Mouse (Mus musculus) MEL (cell line): Measurements from ENCODE around the gene Foxf1.

Experiments
- CHD2 ChIP-seq: IDR thresholded peaks from 2 replicates; pipeline ENCODE4 v1.6.1; 2011; ENCODE audit warnings: low read length, improper control_type of control experiment
- CTCF ChIP-seq, 3 experiments: IDR thresholded peaks in 2 of 3; conservative IDR thresholded peaks in 1 of 3; 2 replicates each; pipeline ENCODE4 v1.5.1; 2011 to 2012; ENCODE audit warnings: low read length in 3 of 3, low read depth in 2 of 3, mild to moderate bottlenecking in 2 of 3, improper control_type of control experiment in 1 of 3, inconsistent platforms in 1 of 3, mixed read lengths in 1 of 3, moderate library complexity in 1 of 3; ENCODE audit not compliant: control insufficient read depth in 1 of 3, insufficient read depth in 1 of 3, poor library complexity in 1 of 3, severe bottlenecking in 1 of 3
- E2F4 ChIP-seq: IDR thresholded peaks from 2 replicates; pipeline ENCODE4 v1.6.1; 2011; ENCODE audit warnings: low read depth, low read length, improper control_type of control experiment, borderline replicate concordance
- GATA1 ChIP-seq: IDR thresholded peaks from 2 replicates; pipeline ENCODE4 v1.6.1; 2011; ENCODE audit warnings: low read depth, low read length, improper control_type of control experiment
- MAFK ChIP-seq: IDR thresholded peaks from 2 replicates; pipeline ENCODE4 v1.6.1; 2011; ENCODE audit warnings: low read depth, mild to moderate bottlenecking, low read length, improper control_type of control experiment, borderline replicate concordance
- MXI1 ChIP-seq: IDR thresholded peaks from 2 replicates; pipeline ENCODE4 v1.6.1; 2011; ENCODE audit warnings: mild to moderate bottlenecking, low read depth, low read length, improper control_type of control experiment
- RAD21 ChIP-seq: IDR thresholded peaks from 2 replicates; pipeline ENCODE4 v1.6.1; 2011; ENCODE audit warnings: mild to moderate bottlenecking, low read depth, low read length, improper control_type of control experiment
- TAL1 ChIP-seq: IDR thresholded peaks from 2 replicates; pipeline ENCODE4 v1.6.1; 2012; ENCODE audit warnings: mild to moderate bottlenecking, inconsistent platforms, low read length, moderate library complexity, mixed read lengths

DNA sequence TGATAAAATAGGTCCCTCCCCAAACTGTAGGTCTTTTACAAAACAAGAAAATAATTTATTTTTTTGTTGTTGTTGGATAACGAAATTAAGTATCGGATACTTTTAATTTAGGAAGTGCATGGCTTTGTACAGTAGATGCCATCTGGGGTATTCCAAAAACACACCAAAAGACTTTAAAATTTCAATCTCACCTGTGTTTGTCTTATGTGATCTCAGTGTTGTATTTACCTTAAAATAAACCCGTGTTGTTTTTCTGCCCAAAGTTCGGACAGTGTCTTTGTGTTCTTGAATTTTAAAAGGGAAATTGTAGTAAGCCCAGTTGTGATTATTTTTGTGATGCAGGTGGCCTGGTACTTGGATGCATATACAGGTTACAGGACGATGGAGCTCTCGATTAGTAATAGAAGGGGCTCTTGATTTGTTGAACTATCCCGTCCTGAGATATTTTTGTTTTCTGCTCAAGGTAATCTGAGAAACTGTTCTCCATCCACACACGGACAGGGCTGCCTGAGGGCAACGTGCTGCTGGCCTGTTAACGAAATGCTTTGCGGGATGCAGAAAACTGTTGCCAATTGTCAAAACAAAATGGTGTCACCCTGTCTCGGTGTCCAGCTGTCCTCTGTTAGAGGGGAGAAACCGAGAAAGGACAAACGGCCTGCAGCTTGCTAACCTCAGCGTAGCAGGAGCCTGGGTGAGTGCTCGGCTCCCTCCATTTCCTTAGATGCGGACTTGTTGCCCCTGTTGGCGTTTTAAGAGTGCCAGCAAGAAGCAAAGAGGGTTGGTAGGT lies 34.6 kb downstream of the Foxf1 start:
- TF ChIP-seq CTCF (IDR thresholded peaks at IDR 0.05 in 2 of 3, conservative IDR thresholded peaks at IDR 0.05 in 1 of 3; ENCODE audit: control insufficient read depth in 1 of 3, insufficient read depth in 1 of 3, low read depth in 2 of 3, low read length in 3 of 3, poor library complexity in 1 of 3, severe bottlenecking in 1 of 3) (no peak), RAD21 (no peak), CHD2 (no peak), TAL1 (no peak), MXI1 (no peak), MAFK (no peak), E2F4 (no peak), GATA1 (no peak)
